Mouse (Mus musculus): ENCODE measurements around the gene S100b. TPM values are rescaled to one million over a fixed set of nuclear protein-coding genes. Genes with fewer than 3 reads are reported as not detected.
A peak's percentile ranks its signal among the peaks of the same experiment; 100 is the strongest.

S100b gene
- polyA plus RNA-seq, 3 experiments from 2014 or later: not detected

DNA sequence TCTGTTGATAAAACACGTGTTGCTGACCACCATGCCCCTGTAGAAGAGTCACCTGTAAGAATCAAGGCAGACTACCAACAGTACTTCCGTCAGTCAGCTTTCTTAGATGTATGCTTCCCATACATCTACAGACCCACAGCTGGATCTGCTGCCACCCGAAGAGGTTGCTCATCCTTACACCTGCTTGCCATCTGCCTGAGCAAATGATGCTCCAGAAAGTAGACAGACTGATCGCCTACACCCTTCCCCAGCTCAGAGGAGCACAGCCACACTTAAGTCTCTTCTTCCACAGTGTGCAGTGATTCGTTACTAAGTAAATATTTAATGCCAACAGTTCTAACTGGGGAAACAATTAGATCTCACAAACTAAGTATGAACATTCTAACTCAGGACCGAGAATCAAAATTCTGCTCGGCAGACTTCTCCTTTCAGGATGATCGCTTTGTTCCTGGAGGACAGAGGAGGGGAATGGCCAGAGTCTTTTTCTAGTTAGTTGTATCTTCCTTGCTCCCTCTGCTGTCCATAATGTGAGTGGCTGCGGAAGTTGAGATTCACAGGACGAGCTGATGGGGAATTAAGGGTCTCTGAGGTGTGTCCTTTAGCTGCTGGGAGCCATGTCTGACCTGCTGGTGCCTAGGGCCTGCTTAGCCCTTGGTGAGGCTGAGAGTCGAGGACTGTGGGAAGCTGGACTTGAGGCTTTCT is 6.9 kb downstream of the S100b start:
- ATAC-seq: no peak

DNA sequence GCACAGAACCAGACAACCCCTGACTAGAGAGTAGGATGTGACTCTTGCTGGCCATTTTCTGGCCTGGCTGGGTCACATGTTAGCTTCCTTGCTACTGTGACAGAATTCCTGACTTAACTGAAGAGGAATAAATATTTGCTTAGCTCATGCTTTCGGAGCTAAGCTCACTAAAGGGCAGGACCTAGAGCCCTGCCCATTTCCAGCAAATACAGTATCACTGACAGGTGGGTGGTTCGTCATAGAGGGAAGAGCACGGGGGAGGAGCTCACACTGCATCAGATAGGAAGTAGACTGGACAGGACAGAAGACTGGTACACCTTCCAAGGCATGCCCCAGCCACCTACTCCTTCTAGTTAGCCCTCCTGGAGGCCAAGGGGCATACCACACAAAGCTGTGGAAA is 7.8 kb downstream of the S100b start:
- no peak for ATAC-seq

DNA sequence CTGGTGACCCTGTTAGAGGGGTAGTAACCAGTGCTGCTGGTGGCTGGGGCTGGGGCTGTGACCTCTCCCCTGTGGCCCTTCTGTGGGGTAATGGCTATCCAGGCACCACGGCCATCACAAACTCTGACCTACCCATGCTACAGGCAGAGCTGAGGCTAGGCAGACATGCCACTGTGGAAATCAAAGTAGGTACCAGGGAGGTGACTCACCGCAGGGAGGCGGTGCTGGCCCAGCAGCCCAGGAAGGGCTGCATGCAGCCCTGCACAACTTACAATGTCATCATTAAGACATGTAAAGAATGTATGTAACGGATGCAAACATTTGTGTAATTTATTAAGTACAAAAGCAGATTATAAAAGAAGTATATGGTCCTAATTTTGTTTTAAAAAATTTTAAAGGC is 8.8 kb downstream of the S100b start:
- no peak for ATAC-seq

DNA sequence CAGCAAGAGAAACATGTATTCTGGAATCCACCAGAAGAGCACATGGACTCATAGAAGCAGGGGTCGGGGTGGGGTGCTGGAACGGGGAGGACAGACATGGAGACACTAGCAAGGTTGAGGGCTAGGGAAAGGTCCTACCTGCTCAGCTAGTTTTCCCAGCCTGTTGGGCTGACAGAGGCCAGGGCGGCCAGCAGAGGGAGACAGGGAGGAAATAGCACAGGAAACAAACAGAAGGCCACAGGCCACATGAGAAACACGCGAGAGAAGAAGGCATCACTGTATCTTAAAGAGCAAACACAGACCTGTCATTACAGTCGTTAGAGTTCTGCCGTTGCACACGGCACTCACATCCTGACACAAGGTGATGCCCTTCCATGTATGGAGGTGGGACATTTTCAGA is 17.6 kb downstream of the S100b start:
- ATAC-seq: peak; percentile 85

DNA sequence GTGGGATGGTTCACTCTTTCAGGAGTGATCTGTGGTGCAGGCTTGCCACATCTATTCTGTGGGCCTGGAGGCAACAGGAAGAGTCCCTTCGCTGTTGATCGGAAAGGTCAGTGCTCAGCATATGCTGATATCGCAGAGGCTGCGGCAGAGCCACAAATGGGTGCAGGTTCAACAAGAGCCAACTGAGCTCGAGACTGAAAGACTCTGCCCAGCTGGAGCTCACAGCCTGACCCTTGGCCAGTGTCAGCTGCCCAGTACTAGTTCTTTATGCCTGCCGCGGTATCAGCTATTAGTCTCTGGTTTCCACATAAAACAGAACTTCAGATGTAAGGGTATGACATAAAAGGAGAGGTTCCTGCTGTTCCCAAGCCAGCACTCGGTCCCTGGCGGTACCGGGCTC is 21.6 kb downstream of the S100b start:
- no peak for ATAC-seq

DNA sequence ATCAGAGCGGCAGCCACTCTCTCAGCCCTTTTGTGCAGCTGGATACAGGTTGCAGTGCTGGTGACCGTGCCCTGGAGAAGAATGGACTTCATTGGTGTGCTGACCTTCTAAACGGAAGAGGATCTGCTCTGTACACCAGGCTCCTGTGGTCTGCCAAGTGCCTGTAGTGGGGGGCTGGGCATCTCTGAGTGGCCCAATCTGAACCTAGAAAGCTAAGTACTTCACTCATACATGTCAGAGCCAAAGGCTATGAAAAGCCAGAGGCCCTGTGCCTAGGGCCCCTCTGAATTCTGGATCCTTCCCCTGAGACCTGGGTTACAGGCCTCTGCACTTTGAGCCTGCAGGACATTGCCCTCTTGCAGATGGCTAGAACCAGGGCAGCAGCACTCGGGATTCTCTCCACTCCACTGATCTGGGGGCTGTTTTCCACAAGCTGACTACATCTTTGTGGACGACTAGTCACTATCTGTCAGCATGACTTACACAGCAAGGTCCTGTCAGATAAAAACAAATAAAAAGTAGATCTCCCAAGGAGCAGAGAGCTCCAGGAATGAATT is 25.0 kb downstream of the S100b start:
- ATAC-seq: no peak

DNA sequence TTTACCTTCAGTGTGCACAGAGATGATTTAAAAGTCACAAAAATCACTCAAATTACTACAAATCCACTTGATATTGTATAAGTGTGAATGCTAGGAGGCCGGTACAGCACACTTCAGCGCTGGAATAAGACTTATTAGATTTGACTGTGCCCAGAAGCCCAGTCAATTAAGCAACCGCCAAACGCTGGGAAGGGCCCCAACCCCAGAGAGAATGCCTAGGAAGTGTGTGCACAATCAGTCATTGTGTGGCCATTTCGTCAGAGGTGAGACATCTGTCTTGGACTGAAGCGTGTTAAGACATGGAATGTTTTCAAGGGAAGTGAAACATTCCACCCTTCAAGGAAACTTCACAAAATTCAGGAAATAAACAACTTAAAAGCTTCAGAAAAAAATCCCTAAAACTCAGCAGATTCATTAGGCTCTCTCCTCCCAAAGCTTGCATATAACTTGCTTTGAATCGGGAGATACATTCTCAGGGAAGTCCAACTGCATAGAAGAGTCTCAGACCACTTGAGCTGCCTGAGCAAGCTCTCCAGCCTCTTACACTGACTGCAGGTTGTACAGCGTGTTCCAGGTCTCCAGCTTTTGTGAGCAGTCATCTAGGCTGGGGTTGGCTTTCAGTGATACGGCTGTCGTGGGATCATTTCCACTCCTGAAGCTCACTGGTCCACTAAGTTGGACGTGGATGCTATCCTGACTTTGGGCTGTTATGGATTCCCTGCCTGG is 34.8 kb downstream of the S100b start:
- no peak for ATAC-seq

DNA sequence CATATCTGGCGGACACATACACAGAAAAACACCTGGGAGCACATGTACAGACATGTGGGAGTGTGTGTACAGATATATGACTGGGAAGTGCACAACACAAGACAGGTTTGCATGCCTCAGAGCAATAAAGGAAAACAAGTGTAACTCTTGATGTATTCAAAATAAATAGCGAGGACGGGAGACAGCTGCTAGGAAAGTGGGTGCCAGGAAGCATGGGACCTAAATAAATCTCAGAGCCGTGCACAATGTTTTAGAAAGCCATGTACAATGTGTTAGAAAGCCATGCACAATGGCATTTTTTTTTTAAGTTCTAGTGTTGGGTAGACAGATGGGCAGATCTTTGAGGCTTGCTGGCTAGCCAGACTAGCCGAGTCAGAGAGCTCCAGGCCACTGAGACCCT is 35.4 kb downstream of the S100b start:
- no peak for ATAC-seq

DNA sequence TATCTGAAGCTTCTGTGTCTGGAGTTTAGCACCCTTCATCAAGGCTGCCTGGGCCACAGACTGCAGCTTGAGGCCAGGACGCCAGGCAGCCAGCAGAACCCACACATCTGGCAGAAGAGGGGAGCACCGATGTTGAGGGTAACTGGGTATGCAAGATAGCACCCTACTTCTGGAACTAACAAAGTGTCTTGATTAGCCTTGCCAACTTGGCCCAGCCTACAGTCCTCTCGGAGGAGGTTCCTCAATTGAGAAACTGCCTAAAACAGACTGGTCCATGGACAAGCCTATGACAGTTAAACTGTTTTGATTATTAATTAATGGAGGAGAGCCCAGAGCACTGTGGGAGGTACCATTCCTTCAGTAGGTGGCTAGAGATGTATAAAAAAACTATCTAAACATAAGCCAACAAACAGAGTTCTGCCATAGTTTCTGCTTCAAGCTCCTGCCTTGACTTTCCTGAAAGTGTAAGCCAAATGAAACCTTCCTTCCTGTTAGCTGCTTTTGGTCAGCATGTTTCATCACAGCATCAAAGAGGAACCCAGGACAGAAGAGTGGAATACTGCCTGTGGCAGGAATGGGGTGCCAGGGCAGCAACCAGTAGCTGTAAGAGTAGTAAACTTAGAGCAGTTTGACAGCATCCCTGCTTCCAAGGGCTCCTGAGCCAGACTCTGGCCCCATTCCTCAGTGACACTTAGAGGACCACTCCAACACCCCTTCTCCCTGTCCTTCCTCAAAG is 36.5 kb downstream of the S100b start:
- no peak for ATAC-seq

DNA sequence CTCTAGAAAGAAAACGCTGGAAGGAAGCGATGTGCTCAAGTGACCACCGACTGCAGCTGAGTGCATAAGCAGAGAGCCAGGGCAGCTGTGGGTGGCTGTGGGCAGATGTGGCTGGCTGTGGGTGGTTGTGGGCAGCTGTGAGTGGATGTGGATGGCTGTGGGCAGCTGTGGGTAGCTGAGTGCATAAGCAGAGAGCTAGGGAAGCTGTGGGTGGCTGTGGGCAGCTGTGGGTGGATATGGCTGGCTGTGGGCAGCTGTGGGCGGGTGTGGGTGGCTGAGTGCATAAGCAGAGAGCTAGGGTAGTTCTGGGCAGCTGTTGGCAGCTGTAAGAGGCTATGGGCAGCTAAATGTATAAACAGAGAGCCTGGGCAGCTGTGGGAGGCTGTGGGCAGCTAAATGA is 39.6 kb downstream of the S100b start:
- no peak for ATAC-seq

DNA sequence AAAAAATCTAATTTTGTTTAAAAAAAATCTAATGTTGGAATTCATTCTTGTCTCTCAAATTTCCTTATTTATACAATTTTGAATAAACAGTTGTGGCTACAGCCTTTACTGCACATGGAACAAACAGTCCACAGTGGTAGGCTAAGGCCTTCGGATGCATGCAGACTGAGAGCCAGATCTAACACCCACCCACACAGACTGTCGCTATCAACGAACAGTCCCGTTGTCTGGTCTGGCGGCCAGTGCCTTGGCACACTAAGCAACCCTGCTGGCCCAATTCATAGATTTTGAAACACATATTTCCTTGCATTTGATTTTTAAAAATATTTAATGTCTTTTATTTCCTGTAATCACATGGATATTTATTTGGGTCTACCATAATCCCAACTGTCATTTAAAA is 46.5 kb downstream of the S100b start:
- no peak for ATAC-seq

DNA sequence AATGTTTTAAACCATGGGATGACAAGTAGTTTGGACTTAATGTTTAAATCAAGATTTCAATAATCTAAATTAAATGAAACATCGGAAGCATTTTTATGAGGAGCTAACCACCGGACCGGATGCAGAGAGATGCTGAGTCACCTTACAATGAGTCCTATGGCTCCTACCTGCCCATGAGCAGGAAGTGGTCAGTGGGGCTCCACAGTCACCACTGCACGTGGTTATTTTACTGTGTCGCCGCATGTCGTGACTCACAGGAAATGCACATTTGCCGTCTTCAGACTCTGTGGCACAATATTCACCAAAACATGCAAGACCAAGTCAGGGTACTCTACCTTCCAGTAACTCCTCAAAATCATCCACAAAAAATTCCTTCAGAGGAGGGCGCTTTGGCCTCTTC is 53.1 kb downstream of the S100b start:
- ATAC-seq: peak; percentile 95

Other genes starting within 250 kb of the S100b start
- gene Zfp280b, start 221.2 kb upstream of the S100b start, polyA plus RNA-seq (2017; shearing (Covaris generic)): 10 to 100 TPM in 1 of 3 experiments, 1 to 10 TPM in 2; 9.6 to 10.3 (median 9.9) TPM
- not detected for gene Slc5a4b, start 142.9 kb upstream of the S100b start, polyA plus RNA-seq (2017; shearing (Covaris generic))
- gene Slc5a4a, start 106.4 kb upstream of the S100b start, polyA plus RNA-seq (2017; shearing (Covaris generic)): not detected
- 10 to 100 TPM; 19.2 to 41.4 (median 37.6) TPM for gene Prmt2, start 16.0 kb upstream of the S100b start, polyA plus RNA-seq (2017; shearing (Covaris generic))
- 1 to 10 TPM; 1.4 to 2.3 (median 1.7) TPM for gene Dip2a, start 91.4 kb downstream of the S100b start, polyA plus RNA-seq (2017; shearing (Covaris generic))
- 1 to 10 TPM in 2 of 3 experiments, not detected in 1; 2.5 to 6.2 TPM for gene AC141477.1, start 186.6 kb downstream of the S100b start, polyA plus RNA-seq (2017; shearing (Covaris generic))
- 10 to 100 TPM; 12.2 to 13.8 (median 13.5) TPM for gene Pcnt, start 188.9 kb downstream of the S100b start, polyA plus RNA-seq (2017; shearing (Covaris generic))
- gene 2610028H24Rik, start 195.2 kb downstream of the S100b start, polyA plus RNA-seq (2017; shearing (Covaris generic)): not detected
- 10 to 100 TPM; 41.0 to 56.4 (median 54.3) TPM for gene Mcm3ap, start 215.1 kb downstream of the S100b start, polyA plus RNA-seq (2017; shearing (Covaris generic))
- 1 to 10 TPM; 3.4 to 4.4 (median 3.4) TPM for gene Ybey, start 215.3 kb downstream of the S100b start, polyA plus RNA-seq (2017; shearing (Covaris generic))